Mouse (Mus musculus): ENCODE data around the gene Tspan18. TPM values are rescaled to one million over a fixed set of nuclear protein-coding genes. Genes with fewer than 3 reads are reported as not detected.

Gene Tspan18
- polyA plus RNA-seq, 1 experiment from 2014 or later, result 17.2 TPM

DNA sequence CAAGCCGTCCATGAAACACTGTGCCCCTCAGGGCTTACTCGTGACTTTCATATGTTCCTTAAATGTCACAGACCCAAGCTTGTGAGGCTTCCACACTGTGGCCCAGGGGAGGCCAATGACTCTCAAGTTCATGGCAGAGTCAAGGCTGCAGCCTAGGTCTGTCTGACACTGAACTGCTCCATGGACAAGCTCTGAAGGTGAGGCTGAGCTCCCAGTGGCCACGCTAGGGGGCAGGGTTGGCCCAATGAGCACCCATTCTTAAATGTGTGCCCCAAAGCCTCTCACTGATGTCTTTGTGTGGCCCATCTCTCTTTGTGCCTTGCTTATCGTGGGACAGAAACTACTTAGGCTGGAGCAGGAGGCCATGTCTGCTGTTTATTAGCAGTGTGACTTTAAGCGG lies 113.9 kb downstream of the Tspan18 start:
- H3K4me1 ChIP-seq, result peaks cover 23% of the 10 kb centered on the region
- WGBS, result 63% methylated on average over 5 of the region's 5 CpGs
- no peak for ATAC-seq (ENCODE audit: low FRiP score, low read depth)

DNA sequence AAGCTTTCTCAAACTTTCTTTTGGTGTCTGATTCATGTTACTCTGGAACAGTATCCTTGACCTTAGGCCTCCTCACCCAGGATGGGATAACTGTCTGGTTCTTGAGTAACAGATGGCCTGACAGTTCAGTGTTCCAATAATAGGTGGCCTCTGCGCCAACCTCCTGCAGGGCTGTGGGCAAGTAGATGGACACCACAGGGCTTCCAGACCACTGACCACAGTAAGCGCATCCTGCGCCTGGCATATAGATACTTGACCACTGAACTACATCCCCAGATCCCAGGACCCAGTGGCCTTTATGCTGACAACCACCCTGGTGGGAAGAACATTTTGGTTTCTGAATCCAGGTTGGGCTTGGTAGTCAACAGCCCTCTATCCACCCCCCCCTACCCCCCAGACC lies 114.7 kb downstream of the Tspan18 start:
- ATAC-seq (ENCODE audit: low FRiP score, low read depth), result no peak
- Histone ChIP-seq H3K9ac (no peak overlapping the region), H3K4me1 (peaks cover 23% of the 10 kb centered on the region), H3K4me3 (no peak overlapping the region), H3K27ac (no peak overlapping the region), H3K9me3 (no peaks in the 10 kb centered on the region), H3K36me3 (peaks cover 7% of the 10 kb centered on the region; the same call in 1 of the 2 replicates), H3K27me3 (peaks cover 2% of the 10 kb centered on the region; the same call in 1 of the 2 replicates), H3K4me2 (replicated peaks) (no peak overlapping the region)
- 93% methylated on average over 3 of the region's 3 CpGs for WGBS

More for the DNA sequence above, 113.9 kb downstream of the Tspan18 start:
- H3K9ac ChIP-seq, result no peak overlapping the region
- peaks cover 2% of the 10 kb centered on the region; the same call in 1 of the 2 replicates for H3K27me3 ChIP-seq
- no peaks in the 10 kb centered on the region for H3K9me3 ChIP-seq
- H3K36me3 ChIP-seq, result peaks cover 7% of the 10 kb centered on the region; the same call in 1 of the 2 replicates
- no peak overlapping the region for H3K27ac ChIP-seq
- no peak overlapping the region for H3K4me3 ChIP-seq
- no peak overlapping the region for H3K4me2 ChIP-seq (replicated peaks)

DNA sequence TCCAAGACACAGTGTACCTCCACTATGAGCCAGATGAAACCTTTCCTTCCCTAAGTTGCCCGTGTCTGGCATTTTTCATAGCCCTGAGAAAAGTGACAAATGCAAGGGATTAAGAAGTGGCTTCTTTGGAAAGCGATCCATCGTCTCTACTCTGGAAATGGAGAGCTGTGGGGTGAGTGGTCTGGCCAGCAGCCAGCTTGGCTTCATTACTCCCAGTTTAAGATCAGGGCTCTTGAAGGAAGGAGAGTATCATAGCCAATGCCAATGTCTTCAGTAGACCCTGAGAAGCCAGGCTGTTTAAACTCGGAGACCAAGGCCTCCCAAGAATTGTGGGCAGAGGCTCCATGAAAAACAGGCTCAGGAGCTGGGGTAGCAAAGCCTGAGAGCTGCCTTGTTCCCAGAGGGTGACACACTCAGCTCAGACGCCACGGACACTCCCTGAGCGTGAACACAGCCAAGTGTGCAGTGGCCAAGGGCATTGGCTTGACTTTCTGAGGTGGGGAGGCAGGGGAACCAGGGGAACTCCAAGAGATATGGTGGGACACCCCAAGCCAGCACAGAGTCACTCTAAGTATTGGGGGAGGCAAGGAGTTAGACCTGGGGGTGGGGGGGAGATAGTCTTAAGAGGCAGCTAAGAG lies 115.8 kb downstream of the Tspan18 start:
- Histone ChIP-seq H3K9me3 (no peaks in the 10 kb centered on the region), H3K27ac (no peak overlapping the region), H3K4me2 (replicated peaks) (no peak overlapping the region), H3K4me1 (peaks cover 23% of the 10 kb centered on the region), H3K36me3 (peaks cover 7% of the 10 kb centered on the region; the same call in 1 of the 2 replicates), H3K9ac (no peak overlapping the region), H3K4me3 (no peak overlapping the region), H3K27me3 (peaks cover 2% of the 10 kb centered on the region; the same call in 1 of the 2 replicates)
- 73% methylated on average over 7 of the region's 7 CpGs for WGBS
- no peak for ATAC-seq (ENCODE audit: low FRiP score, low read depth)

DNA sequence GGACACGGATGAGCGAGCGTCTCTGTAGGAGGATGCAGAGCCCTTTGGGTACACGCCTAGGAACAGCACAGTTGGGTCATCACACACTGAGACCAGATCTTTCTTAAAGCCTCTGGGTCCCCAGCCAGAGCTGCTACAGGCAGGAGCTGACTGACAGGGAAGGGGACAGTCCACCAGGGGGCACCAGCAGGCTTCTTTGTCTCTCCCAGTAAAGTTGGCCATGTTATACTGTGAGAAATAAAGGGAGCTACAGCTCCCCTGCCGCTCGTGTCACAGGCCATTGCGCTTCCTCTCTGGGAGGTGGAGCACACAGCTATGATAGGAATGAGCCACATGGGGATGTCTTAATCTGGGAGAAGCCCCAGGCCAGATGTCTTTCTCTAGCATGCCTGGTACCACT lies 117.3 kb downstream of the Tspan18 start:
- no peak overlapping the region for H3K4me3 ChIP-seq
- H3K36me3 ChIP-seq, result 0 out of 2 replicates have a peak, but pooled peaks cover 2% of the 10 kb centered on the region
- no peaks in the 10 kb centered on the region for H3K9me3 ChIP-seq
- ATAC-seq (ENCODE audit: low FRiP score, low read depth), result peak; percentile 64; the same call in 1 of the 2 replicates
- 15% methylated on average over 7 of the region's 7 CpGs for WGBS
- peak overlapping the region; percentile 48; the same call in 1 of the 2 replicates for H3K27ac ChIP-seq
- H3K4me2 ChIP-seq (replicated peaks), result no peak overlapping the region
- peak overlapping the region; percentile 48; the same call in 1 of the 2 replicates for H3K9ac ChIP-seq
- peaks cover 2% of the 10 kb centered on the region; the same call in 1 of the 2 replicates for H3K27me3 ChIP-seq
- peaks cover 23% of the 10 kb centered on the region for H3K4me1 ChIP-seq

DNA sequence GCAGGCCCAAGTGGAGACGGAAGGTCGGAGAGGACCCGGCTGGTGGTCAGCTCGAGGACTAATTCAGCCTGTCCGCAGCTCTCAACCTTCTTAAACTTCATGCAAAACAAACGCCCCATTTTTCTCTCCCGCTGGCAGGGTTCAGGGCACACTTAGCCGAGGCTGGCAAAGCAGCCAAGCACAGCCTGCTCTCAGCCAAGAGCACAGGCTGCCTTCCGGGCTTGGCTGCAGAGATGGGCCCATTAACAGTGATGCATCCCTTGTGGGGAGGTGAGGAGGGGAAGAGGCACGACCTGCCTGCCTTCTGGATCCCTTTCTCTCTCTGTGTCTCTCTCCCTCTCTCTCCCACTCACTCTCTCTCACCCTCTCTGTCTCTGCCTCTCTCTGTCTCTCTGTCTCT lies 118.5 kb downstream of the Tspan18 start:
- Histone ChIP-seq H3K9ac (no peak overlapping the region), H3K4me2 (replicated peaks) (no peak overlapping the region), H3K27ac (no peak overlapping the region), H3K9me3 (no peaks in the 10 kb centered on the region), H3K36me3 (peaks cover 9% of the 10 kb centered on the region; the same call in 1 of the 2 replicates), H3K4me1 (peaks cover 23% of the 10 kb centered on the region), H3K27me3 (peaks cover 2% of the 10 kb centered on the region; the same call in 1 of the 2 replicates), H3K4me3 (no peak overlapping the region)
- 83% methylated on average over 10 of the region's 10 CpGs for WGBS
- ATAC-seq (ENCODE audit: low FRiP score, low read depth), result no peak

DNA sequence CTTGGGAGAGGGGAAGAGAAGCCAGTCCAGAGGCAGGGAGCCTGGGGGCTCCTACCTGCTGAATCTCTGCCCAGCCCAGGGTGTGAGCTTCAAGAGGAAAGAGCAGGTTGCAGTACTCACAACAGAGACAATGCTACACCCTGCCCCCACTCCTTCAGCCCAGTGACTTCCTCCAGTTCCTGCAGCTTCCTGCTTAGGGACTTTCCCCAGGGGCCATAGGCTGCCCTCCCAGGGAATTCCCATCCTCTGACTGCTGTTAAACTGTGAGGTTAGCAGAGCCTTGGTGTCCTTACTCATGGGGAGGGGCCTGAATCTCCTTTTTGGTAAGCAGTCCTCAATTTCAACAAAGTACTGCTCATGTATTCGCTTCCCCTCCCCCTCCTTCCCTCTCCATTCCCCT lies 120.1 kb downstream of the Tspan18 start:
- Histone ChIP-seq H3K27me3 (peaks cover 2% of the 10 kb centered on the region; the same call in 1 of the 2 replicates), H3K4me2 (replicated peaks) (no peak overlapping the region), H3K4me1 (peaks cover 23% of the 10 kb centered on the region), H3K9ac (no peak overlapping the region), H3K36me3 (peaks cover 16% of the 10 kb centered on the region), H3K9me3 (no peaks in the 10 kb centered on the region), H3K4me3 (no peak overlapping the region), H3K27ac (no peak overlapping the region)
- no peak for ATAC-seq (ENCODE audit: low FRiP score, low read depth)
- 80% methylated on average over 1 of the region's 1 CpGs for WGBS

DNA sequence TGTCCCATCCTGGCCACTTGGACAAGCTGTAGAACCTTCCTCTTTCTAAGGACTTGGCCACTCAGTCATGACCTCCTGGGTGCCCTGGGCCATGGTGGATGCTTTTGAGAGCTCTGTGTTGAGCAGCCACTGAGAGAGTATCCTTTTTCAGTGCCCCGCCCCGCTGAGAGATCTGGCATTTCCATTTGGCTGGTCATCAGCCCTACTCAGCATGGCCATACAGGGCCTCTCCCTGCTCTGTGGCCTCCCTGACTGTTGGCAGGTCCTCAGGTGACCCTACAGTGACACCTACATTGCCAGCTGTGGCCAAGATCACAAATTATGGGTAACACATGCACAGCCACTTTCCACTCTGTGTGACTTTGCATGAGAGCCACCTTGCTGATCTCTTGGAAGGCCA lies 121.4 kb downstream of the Tspan18 start:
- 95% methylated on average over 2 of the region's 2 CpGs for whole genome bisulfite sequencing
- no peak for ATAC-seq (ENCODE audit: low FRiP score, low read depth)
- peaks cover 16% of the 10 kb centered on the region for H3K4me1 ChIP-seq
- H3K27me3 ChIP-seq, result no peaks in the 10 kb centered on the region
- no peaks in the 10 kb centered on the region for H3K9me3 ChIP-seq
- H3K4me2 ChIP-seq (replicated peaks), result no peak overlapping the region
- no peak overlapping the region for H3K27ac ChIP-seq
- H3K9ac ChIP-seq, result no peak overlapping the region
- no peak overlapping the region for H3K4me3 ChIP-seq
- H3K36me3 ChIP-seq, result peaks cover 22% of the 10 kb centered on the region

DNA sequence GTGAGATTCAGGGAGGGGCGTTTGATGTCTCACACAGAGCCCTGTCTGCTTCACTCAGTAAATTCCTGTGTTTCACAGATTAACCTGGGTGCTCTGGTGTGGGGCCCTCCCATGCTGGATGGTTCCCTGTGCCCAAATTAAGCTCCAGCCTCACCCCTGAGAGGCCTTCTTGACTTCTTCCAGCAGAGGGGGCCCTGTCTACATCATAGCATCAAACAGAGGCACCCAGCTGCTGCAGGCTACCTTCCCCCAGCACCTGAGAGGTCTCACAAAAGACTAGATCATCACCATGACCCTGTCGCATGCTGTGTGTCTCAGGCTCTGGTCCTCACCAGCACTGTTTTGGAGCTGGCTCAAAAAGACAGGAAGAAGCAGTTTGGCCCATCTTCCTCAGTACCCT lies 121.9 kb downstream of the Tspan18 start:
- Histone ChIP-seq H3K36me3 (peaks cover 22% of the 10 kb centered on the region), H3K4me1 (peaks cover 11% of the 10 kb centered on the region), H3K4me3 (no peak overlapping the region), H3K27ac (no peak overlapping the region), H3K9ac (no peak overlapping the region), H3K4me2 (replicated peaks) (no peak overlapping the region), H3K9me3 (no peaks in the 10 kb centered on the region), H3K27me3 (no peaks in the 10 kb centered on the region)
- no peak for ATAC-seq (ENCODE audit: low FRiP score, low read depth)
- WGBS, result 70% methylated on average over 2 of the region's 2 CpGs

DNA sequence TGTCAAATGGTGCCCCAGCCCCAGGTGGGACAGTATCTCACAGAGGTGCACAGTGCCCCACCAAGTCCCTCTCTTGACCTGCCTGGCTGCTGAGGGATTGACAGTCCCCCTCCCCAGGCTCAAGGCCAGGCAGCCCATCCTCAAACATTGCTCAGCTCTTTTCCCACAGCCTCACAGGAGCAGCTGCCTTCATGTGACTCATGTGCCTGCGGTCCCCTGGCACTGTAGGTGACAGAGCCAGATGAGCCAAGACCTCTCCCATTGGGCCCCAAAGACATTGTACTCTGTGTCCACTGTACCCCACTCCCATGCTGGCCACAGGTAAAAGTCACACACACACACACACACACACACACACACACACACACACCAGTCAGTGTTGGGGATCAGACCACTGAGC lies 128.2 kb downstream of the Tspan18 start:
- Histone ChIP-seq H3K9me3 (no peaks in the 10 kb centered on the region), H3K4me2 (replicated peaks) (no peak overlapping the region), H3K27ac (no peak overlapping the region), H3K4me3 (no peak overlapping the region), H3K27me3 (no peaks in the 10 kb centered on the region), H3K9ac (no peak overlapping the region), H3K36me3 (peaks cover 41% of the 10 kb centered on the region), H3K4me1 (no peaks in the 10 kb centered on the region)
- ATAC-seq (ENCODE audit: low FRiP score, low read depth), result no peak
- 95% methylated on average over 1 of the region's 1 CpGs for whole genome bisulfite sequencing

DNA sequence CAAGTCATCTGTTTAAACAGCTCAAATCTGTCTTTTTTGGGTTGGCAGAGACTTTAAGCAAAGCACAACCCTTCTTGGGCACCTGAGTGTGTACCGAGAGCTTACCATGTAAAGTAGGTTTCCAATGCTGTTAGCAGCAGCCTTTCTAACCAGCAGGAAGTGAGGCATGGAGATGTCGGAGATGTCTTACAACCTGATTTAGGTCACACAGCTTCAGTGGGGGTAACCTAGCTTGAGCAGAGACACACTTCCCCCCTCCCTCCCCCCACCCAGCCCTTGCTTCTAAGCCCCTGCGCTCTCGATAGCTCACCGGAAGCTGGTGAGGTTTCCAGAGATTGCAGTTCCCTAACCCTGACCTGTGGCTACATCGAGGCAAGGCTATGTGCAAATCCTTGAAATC lies 129.7 kb downstream of the Tspan18 start:
- Histone ChIP-seq H3K36me3 (peaks cover 40% of the 10 kb centered on the region), H3K4me2 (replicated peaks) (no peak overlapping the region), H3K9ac (no peak overlapping the region), H3K4me1 (peaks cover 8% of the 10 kb centered on the region; the same call in 1 of the 2 replicates), H3K27ac (no peak overlapping the region), H3K27me3 (no peaks in the 10 kb centered on the region), H3K9me3 (no peaks in the 10 kb centered on the region), H3K4me3 (no peak overlapping the region)
- ATAC-seq (ENCODE audit: low FRiP score, low read depth), result no peak
- 78% methylated on average over 6 of the region's 6 CpGs for WGBS

DNA sequence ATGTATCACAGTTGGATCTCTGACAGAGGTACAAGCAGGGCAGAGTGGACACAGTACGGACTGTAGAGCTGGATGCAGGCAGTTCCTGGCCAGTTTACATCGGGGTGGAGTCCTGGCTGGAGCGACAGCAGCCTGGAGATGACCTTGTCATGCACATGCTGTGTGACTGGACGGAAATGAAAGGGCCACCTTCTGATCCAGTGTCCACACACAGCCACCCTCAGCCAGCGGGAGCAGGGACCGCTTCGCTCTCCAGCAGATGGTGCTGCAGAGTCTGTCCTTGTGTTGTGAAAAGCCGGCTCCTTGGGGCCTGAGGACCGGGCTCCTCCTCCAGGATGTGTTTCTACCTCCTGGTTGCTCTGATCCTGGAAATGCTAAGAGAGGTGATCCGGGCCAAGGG lies 130.6 kb downstream of the Tspan18 start:
- ATAC-seq (ENCODE audit: low FRiP score, low read depth), result peak; percentile 35; the same call in 1 of the 2 replicates

DNA sequence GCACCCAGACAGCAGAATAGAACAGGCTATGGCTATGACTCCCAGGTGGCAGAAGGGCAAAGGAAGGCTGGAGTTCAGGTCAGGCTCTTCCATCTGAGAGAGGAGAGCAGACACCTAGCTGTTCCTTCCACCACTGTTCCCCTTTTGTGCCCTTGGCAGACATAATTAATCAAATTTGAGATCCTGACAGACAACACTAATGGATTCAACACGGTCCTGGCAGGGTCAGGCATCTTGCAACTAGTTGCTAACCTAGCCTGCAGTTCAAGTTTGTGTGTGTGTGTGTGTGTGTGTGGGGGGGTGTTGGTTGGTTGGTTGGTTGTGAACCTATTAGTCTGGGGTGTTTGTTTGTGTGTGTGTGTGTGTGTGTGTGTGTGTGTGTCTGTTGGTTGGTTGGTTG lies 131.5 kb downstream of the Tspan18 start:
- WGBS, result 19% methylated on average over 1 of the region's 1 CpGs
- no peak for ATAC-seq (ENCODE audit: low FRiP score, low read depth)
- H3K4me3 ChIP-seq, result no peak overlapping the region

More for the DNA sequence above, 130.6 kb downstream of the Tspan18 start:
- no peak overlapping the region for H3K9ac ChIP-seq
- no peak overlapping the region for H3K27ac ChIP-seq
- H3K4me3 ChIP-seq, result no peak overlapping the region
- H3K27me3 ChIP-seq, result no peaks in the 10 kb centered on the region
- peaks cover 36% of the 10 kb centered on the region for H3K36me3 ChIP-seq
- no peak overlapping the region for H3K4me2 ChIP-seq (replicated peaks)
- H3K9me3 ChIP-seq, result no peaks in the 10 kb centered on the region
- 18% methylated on average over 10 of the region's 10 CpGs for WGBS
- peaks cover 10% of the 10 kb centered on the region; the same call in 1 of the 2 replicates for H3K4me1 ChIP-seq

More for the DNA sequence above, 131.5 kb downstream of the Tspan18 start:
- no peaks in the 10 kb centered on the region for H3K9me3 ChIP-seq
- H3K27me3 ChIP-seq, result no peaks in the 10 kb centered on the region
- no peak overlapping the region for H3K4me2 ChIP-seq (replicated peaks)
- H3K36me3 ChIP-seq, result peaks cover 34% of the 10 kb centered on the region
- no peak overlapping the region for H3K9ac ChIP-seq
- no peak overlapping the region for H3K27ac ChIP-seq
- peaks cover 10% of the 10 kb centered on the region; the same call in 1 of the 2 replicates for H3K4me1 ChIP-seq

Data from limb, embryonic 13.5 days (tissue).